Mouse (Mus musculus) bone marrow macrophage, adult 2 months (primary cell): ENCODE measurements around the gene Epb41l1. TPM values are rescaled to one million over a fixed set of nuclear protein-coding genes. Genes with fewer than 3 reads are reported as not detected.
A peak's percentile ranks its signal among the peaks of the same experiment; 100 is the strongest.
"Not testable (repeated sequence)": the region's sequence is repeated elsewhere in the genome, so short reads cannot be mapped to it uniquely, and the experiment has no call there.

Source experiments
- H3K27ac ChIP-seq: 2 replicates; pipeline ENCODE4 v1.5.1; 2012; ENCODE audit warnings: low read depth, low read length; ENCODE audit not compliant: insufficient read depth
- H3K4me1 ChIP-seq: 2 replicates; pipeline ENCODE4 v1.6.1; 2012; ENCODE audit warnings: low read length; ENCODE audit not compliant: control insufficient read depth, insufficient read depth
- H3K4me3 ChIP-seq: 2 replicates; pipeline ENCODE4 v1.5.1; 2012; ENCODE audit warnings: mild to moderate bottlenecking, low read length, moderate library complexity; ENCODE audit not compliant: insufficient read depth
- CTCF ChIP-seq: IDR thresholded peaks from 2 replicates; pipeline ENCODE4 v1.5.1; 2012; ENCODE audit warnings: low read depth, mild to moderate bottlenecking, low read length, moderate library complexity
- POLR2A ChIP-seq: IDR thresholded peaks from 2 replicates; pipeline ENCODE4 v1.6.1; 2012; ENCODE audit warnings: mild to moderate bottlenecking, low read depth, low read length, borderline replicate concordance
- polyA plus RNA-seq: library from polyadenylated mRNA; stranded (reverse); fragments of >200 nt; gene quantifications from 2 replicates; pipeline ENCODE4 v1.2.4, GENCODE M21; 2012; ENCODE audit not compliant: missing spikeins, insufficient read depth, insufficient read length

The Epb41l1 gene
- polyA plus RNA-seq, 1 experiment: 42.8 TPM

DNA sequence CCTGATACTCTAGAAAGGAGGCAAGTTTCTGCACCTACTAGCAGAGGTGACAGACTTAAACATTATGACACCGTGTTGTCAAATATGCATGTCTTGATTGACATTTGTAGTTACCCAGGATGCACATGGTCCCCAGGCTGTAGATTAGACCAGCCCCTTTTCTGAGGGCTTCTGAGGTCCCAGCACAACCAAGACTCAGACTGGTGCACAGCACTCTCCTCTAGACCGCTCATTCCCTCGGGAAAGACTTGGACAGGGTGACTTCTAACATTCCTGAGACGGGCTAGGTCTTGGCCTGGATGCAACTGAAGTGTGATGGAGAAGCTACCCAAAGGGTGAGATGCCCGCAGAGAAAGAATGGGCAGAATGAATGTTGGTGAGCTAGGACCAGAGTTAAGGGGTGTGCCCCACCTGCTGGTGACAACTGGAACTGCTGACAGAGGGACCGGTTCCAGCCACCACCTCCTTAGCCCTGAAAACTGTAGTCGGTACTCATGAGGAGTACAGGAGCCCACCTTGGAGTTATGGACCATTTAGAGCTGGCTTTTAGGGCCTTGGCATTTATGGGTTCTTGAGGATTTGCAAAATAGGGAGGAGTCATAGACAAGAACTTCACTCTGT, 95.0 kb downstream of the Epb41l1 start:
- no peak for TF ChIP-seq POLR2A
- TF ChIP-seq CTCF: peak; percentile 63
- Histone ChIP-seq H3K4me3 (no peak overlapping the region), H3K27ac (no peak overlapping the region), H3K4me1 (no peaks in the 10 kb centered on the region)

DNA sequence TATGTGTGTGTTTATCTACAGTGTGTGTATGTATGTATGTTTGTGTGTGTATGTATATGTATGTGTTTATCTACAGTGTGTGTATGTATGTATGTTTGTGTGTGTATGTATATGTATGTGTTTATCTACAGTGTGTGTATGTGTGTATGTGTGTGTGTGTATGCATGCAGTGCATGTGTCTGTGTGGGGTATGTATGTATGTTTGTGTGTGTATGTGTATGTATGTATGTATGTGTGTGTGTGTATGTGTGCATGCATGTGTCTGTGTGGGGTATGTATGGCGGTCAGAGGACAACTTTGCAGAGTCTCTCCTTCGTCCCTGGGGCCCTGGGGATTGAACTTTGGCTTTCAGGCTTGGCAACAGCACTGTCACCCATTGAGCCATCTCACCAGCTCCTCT, 96.0 kb downstream of the Epb41l1 start:
- H3K4me3 ChIP-seq, H3K27ac ChIP-seq, H3K4me1 ChIP-seq: not testable (repeated sequence)

DNA sequence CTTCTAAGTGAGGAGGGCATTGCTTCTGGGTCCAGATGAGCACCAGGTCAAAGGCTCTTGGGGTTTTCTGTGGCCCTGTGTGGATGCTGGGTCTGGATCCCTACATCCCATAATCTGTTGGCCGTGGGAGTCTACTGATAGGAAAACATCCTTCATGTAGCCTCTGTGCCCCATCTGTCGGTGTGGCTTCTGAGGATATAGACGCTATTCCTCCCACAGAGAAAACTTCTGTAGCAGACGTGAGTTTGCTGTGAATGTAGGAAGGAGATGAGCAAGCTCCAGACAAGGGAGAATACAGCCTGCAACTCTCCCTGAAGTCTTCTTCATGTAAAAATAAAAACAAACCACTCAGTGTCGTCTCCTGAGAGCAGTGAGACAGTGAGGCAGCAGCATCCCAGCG, 97.6 kb downstream of the Epb41l1 start:
- Histone ChIP-seq H3K27ac (no peak overlapping the region), H3K4me1 (peaks cover 8% of the 10 kb centered on the region), H3K4me3 (no peak overlapping the region)
- no peak for TF ChIP-seq CTCF
- TF ChIP-seq POLR2A: no peak

DNA sequence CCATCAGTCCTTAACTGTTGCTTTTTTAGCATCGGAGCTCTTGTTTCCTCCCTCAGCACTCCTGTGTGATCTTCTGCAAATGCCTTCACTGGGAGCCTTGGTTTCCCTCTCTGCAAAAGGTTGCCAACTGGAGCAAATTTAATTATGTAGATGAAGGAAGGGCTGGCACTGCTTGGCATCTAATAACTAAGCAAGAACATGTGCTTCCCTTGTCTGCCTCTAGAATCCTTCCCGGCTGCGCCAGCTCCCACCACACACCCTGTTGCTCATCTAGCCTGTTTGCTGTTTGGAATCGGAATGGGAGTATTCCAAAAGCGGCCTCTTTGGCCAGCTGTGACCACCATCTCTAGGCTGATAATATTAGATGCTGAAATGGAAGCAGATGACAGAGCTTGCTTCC, 98.9 kb downstream of the Epb41l1 start:
- TF ChIP-seq POLR2A (no peak), CTCF (no peak)
- peaks cover 17% of the 10 kb centered on the region for H3K4me1 ChIP-seq
- H3K4me3 ChIP-seq: no peak overlapping the region

GRCm38 (mm10) chr2:156522994-156523393, 102.3 kb downstream of the Epb41l1 start:
- peaks cover 17% of the 10 kb centered on the region for H3K4me1 ChIP-seq
- no peak overlapping the region for H3K27ac ChIP-seq
- TF ChIP-seq POLR2A (no peak), CTCF (no peak)
- no peak overlapping the region for H3K4me3 ChIP-seq

More for the DNA sequence above, 98.9 kb downstream of the Epb41l1 start:
- H3K27ac ChIP-seq: no peak overlapping the region

GRCm38 (mm10) chr2:156524078-156524477, 103.4 kb downstream of the Epb41l1 start:
- Histone ChIP-seq H3K27ac (no peak overlapping the region), H3K4me3 (no peak overlapping the region), H3K4me1 (peaks cover 17% of the 10 kb centered on the region)
- TF ChIP-seq CTCF (no peak), POLR2A (no peak)

DNA sequence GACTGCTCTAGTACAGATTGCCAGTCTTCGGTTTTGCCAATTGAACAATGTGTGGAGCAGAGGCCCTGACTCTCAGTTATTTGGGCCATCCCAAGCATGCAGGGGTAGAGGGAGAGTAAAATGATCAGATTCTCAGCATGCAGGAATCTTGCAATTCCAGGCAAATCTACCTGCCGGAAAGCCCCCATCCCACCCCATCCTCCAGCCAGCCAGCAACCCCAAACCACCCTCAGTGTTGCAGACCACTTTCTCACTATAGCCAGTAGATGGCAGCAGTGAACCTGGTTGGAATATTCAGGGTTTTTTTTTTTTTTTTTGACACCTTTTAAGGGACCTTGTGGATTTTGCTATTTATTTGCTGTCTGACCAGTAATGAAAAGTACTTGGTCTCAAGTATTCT, 109.0 kb downstream of the Epb41l1 start:
- TF ChIP-seq CTCF (peak; percentile 54), POLR2A (no peak)
- H3K4me1 ChIP-seq: no peaks in the 10 kb centered on the region
- H3K4me3 ChIP-seq: no peak overlapping the region
- no peak overlapping the region for H3K27ac ChIP-seq

DNA sequence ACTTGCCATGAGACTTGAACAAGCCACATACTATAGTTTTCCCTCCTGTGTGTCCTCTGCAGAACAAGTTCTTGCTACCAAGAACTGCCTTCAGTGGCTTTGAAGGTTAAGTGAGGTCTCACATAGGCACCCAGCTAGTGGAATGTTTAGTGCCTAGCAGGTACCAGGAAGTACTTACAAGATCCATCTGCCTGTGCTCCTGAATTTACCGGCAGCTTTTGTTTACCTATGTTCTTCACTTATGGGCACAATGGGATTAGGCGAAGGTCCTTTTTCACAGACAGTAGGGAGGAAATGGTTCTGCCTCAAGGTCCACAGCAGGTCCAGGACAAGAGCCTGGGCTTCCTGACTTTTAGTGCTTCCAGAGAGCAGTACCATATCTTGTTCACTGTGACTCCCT, 112.5 kb downstream of the Epb41l1 start:
- no peaks in the 10 kb centered on the region for H3K4me1 ChIP-seq
- H3K4me3 ChIP-seq: no peak overlapping the region
- no peak for TF ChIP-seq CTCF
- H3K27ac ChIP-seq: no peak overlapping the region

GRCm38 (mm10) chr2:156538817-156539555, 118.3 kb downstream of the Epb41l1 start:
- Histone ChIP-seq H3K4me3 (no peak overlapping the region), H3K4me1 (peaks cover 5% of the 10 kb centered on the region), H3K27ac (no peak overlapping the region)
- no peak for TF ChIP-seq CTCF
- TF ChIP-seq POLR2A: no peak

DNA sequence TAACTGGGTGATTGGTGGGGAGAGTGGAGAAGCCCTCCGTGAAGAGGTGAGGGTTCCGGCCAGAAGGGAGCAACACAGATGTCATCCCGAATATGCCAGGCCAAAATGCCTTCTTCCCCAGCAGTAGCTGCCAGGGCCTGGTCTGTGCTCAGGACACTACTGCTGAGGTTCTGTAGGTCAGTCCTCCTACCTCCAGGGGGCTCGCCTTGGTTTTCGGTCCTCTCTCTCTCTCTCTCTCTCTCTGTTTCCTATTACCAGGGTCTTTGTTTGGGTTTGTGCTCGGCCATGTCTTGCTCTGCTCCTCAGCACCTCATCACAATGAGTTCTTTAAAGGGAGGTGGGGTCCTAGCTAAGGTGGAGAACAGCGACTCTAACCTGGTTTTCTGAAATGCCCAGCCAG, 120.3 kb downstream of the Epb41l1 start:
- TF ChIP-seq CTCF: no peak
- no peak for TF ChIP-seq POLR2A
- no peak overlapping the region for H3K4me3 ChIP-seq
- peaks cover 5% of the 10 kb centered on the region for H3K4me1 ChIP-seq
- H3K27ac ChIP-seq: no peak overlapping the region
